Mouse (Mus musculus): ENCODE measurements at regions not wholly inside any gene's neighbourhood (a gene's known extent, or its start where the extent isn't known, plus 50 kb on each side); places are given as distances from the start of the nearest gene placed in this dataset.
"Not testable (repeated sequence)": the region's sequence is repeated elsewhere in the genome, so short reads cannot be mapped to it uniquely, and the experiment has no call there.

DNA sequence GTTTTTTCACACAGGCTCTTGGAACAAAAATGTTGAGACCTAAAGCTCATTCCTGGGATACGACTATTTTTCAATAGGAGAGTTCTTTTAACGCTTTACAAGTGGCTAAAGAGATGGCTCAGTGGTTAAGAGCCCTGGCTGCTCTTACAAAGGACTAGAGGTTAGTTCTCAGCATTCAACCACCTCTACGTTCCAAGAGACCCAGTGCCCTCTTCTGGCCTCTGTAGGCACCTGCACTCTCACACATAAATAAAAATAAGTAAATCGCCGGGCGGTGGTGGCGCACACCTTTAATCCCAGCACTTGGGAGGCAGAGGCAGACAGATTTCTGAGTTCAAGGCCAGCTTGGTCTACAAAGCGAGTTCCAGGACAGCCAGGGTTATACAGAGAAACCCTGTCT lies 70.5 kb upstream of the Rad23b start:
- DNase-seq (ENCODE audit: low spot score), result not testable (repeated sequence)

DNA sequence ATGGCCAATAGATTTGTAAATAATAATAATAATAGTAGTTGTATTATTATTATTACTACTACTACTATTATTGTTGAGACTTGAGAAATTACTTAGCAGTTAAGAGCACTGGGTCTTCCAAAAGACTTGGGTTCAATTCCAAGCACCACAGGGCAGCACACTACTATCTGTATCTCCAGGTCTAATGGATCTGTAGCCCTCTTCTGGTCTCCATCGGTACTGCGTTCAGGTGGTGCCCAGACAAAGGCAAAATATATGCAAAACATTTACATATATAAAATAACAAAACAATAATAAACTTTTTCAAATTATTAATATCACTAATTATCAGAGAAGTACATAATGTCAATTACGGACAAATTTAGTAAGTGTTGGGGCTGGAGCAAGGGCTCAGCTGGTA lies 69.1 kb upstream of the Rad23b start:
- no peak for DNase-seq (ENCODE audit: low spot score)

DNA sequence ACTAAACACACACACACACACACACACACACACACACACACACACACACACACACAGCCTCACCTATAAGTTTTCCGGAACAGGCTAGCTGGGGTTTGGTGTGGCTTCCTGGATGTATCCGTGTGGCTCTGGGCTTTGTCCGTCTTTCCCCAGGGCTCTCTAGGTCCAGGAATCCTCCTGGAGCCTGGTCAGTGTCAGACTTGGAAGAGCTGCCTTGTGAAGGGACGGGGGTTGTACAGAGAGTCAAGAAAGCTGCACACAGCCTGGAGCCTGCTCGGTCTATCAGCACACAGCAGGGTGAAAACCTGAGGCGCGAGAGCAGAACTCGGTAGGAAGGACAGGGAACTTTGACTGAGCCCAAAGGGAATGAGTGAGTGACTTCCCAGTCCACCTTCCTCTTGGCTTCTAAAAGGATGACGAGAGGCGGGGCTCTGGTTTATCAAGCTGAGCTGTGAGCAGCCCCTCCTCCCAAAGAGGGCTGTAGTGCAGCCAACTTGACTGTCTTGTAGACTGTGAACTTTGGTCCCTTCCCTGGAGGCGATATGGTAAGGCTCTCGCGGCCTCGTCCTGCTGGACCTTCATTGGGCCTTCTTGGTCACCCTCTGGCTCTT lies 68.3 kb upstream of the Rad23b start:
- no peak for DNase-seq (ENCODE audit: low spot score)

DNA sequence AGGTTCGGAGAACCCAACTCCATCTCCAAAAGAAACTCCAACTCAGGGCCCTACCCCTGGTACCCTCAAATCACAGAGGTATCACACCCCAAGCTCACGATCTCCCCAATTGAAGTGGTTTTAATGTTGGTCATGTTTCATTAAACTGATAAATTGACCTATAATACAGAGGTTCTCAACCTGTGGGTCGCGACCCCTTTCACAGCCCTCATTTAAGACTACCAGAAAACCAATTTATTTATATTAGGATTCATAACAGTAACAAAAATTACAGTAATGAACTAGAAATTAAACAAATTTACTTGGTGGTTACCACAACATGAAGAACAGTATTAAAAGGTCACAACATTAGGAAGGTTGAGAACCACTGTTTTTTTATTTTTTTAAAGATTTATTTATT lies 67.4 kb upstream of the Rad23b start:
- no peak for DNase-seq (ENCODE audit: low spot score)

DNA sequence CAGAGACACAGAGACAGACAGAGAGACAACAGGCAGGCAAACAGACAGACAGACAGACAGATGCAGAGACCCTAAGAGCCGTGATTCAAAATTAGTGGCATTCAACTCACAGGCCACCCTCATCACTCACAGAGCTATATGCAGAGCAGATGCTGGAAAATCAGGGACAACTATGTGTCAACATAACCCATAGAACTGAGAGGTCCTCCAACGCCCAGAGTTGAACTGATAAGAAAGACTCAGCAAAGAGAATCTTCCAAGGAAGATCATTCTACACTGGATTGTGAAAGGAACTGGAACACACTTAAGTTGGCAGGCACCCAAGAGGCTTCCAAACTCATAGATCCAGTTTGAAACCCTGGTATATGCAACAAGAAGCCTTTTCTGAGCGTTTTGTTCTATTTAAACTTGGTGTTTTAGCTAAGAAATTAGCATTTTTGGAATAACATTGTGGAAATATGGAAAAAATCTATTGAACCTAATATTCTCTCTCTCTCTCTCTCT lies 65.1 kb upstream of the Rad23b start:
- DNase-seq (ENCODE audit: low spot score), result no peak

DNA sequence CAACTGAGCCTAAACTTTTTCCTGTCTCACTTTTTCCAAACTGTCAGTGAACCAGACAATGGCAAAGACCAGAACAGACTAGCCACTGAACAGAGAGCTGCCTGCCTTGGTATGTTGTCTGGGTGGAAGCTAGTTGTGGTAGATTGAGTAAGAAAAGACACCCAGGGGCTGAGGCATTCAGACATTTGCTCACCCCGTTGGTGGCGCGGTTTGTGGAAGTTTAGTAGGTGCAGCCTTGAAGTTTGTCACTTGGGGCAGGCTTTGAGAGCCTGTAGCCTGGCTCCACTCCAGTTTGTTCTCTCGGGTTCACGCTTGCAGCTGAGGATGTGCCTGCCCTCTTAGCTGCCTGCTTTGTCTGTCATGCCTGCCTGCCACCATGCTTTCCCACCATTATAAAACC lies 64.2 kb upstream of the Rad23b start:
- no peak for DNase-seq (ENCODE audit: low spot score)

DNA sequence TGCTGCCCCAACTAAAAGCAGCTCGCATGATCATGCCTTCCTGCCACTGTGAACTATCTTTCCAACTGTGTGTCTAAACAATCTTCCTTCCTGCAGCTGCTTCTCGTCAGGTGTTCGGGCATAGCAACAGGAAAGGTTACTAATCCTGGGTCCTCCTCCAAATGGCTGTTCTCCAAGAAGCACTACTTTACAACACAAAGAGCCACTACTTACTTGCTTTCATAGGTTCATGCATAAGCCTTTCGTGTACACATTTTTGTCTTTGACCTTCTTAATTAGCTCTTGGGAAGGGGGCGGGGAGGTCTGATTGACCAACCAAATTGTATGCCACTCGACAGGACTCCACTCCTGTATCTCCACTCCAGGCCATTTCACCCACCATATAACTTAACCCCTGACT lies 61.4 kb upstream of the Rad23b start:
- DNase-seq (ENCODE audit: low spot score), result no peak

DNA sequence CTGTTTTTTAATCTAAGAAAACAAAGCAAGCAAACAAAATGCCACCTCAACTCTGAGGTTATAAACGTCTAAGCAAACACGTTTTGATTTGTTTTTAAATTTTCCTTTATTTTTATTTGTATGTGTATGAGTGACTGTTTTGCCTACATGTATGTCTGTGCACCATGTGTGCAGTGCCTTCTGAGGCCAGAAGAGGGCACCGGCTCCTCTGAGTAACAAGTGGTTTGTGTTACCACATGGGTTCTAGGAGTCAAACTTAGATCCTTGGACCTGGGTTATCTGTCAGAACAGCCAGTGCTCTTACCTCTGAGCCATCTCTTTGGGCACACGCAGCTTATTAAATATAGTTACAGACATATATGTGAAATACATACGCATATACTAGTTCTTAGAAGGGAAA lies 57.6 kb upstream of the Rad23b start:
- DNase-seq (ENCODE audit: low spot score), result peak; percentile 52

DNA sequence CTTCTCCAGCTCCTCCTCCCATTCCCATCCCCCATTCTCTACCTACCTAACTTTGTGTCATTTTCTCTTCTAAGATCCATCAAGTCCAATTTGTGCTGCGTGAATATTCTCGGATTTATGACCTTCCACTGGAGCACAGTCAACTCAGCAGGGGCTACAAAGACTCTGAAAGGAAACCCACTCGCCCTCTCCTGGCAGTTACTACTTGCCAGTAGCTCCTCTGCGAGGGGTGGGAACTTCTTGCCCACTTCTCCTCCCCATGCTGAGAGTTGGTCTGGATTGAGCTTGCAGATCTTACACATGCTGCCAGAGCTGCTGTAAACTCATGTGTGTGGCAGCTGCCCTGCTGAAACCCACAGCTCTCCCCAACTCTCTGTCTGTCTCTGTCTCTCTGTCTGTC lies 57.1 kb upstream of the Rad23b start:
- no peak for DNase-seq (ENCODE audit: low spot score)

DNA sequence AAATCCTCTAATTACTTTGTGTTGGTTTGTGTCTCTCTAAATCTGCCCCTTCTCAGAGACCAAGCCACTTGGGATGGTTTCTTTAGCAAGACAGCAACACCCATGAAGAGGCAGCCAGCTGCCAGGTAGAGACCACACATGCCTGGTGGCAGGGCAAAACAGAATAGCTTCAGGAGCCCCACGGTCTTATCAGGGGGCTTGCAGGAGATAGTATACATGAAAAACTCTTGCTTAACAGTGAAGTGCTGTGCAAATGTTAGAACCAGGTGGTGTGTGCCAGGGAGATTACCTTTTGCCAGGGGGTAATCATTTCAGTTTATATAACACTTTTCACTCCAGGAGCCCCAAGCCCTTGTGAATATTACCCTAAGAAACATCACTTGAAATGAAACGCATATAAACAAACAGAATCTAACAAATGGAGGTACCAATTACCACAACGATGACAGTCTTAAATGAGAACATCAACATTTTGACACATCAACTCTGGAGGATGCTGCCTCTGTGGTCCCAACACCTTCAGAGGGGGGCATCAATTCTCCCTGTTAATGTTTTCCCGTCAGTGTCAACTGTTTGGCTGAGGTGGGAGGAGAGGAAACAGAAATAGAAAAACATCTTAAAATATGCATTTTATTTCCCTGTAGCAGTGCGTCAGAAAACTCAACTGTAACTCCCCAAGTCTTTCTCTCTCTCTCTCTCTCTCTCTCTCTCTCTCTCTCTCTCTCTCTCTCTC lies 56.3 kb upstream of the Rad23b start:
- no peak for DNase-seq (ENCODE audit: low spot score)

DNA sequence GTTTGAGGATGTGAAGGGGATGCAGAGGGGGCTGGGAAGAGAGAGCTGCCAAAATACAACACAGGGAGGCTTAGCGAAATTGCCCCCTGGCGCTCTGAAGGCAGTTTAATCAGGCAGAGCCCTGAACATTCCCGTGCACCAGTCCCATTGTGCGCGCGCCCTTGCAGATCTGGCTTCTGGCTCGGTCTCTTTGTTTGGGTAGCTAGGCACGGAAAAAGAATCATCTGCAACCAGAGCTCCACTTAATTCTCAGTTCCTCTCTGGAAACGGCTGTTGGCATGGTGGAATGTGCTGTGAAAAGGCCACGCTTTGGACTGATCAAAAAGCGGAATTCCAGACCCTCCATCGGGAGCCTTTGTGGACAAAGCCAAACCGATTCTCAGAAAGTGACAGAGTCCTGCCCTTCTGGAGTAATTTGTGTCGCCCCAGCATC lies 55.6 kb upstream of the Rad23b start:
- DNase-seq (ENCODE audit: low spot score), result no peak

DNA sequence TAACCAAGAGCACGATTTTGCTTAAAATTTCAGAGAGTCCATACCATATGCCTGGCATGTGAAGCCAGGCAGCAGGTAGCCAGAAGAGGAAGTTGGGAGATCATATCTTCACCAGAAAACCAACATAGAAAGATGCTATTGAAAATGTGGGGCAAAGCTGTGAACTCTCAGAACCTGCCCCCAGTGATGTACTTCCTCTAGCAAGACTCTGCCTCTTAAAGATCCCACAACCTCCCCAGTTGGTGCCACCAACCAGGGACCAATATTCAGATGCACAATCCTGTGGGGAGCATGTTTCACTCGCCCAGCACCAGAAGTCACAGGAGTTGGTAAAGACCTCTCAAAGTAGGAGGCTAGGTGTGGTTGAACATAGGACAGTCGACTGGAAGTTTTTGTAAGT lies 52.0 kb upstream of the Rad23b start:
- no peak for DNase-seq (ENCODE audit: low spot score)

Measured in testis, postnatal 10 days (tissue).